Mouse (Mus musculus) embryonic fibroblast, embryonic 13.5 days (primary cell): ENCODE measurements around the gene Yy1.

ENCODE experiments used
- CTCF ChIP-seq: IDR thresholded peaks from 2 replicates; pipeline ENCODE4 v1.5.1; 2011; ENCODE audit warnings: mild to moderate bottlenecking, control low read depth, low read length, moderate library complexity, borderline replicate concordance; ENCODE audit not compliant: insufficient read depth
- POLR2A ChIP-seq: IDR thresholded peaks from 2 replicates; pipeline ENCODE4 v1.6.1; 2011; ENCODE audit warnings: low read depth, mild to moderate bottlenecking, control low read depth, low read length, moderate library complexity

- no peak for TF ChIP-seq POLR2A
- TF ChIP-seq CTCF: no peak
Observed at GRCm38 (mm10) chr12:108855081-108855480, 62.3 kb downstream of the Yy1 start.
